Mouse (Mus musculus) kidney, embryonic 16.5 days (tissue): ENCODE measurements around the gene Ugt1a10. TPM values are rescaled to one million over a fixed set of nuclear protein-coding genes. Genes with fewer than 3 reads are reported as not detected.
A peak's percentile ranks its signal among the peaks of the same experiment; 100 is the strongest.
"Not testable (repeated sequence)": the region's sequence is repeated elsewhere in the genome, so short reads cannot be mapped to it uniquely, and the experiment has no call there.

Source experiments
- ATAC-seq: fragments of 200-750 bp; cut with Nextera tagmentation; 2 replicates; pipeline ENCODE4 v1.8.0; 2017; ENCODE audit warnings: moderate TSS enrichment; ENCODE audit not compliant: low FRiP score, low TSS enrichment
- H3K27ac ChIP-seq: fragments of 300-500 bp; sonication (generic); 2 replicates; pipeline ENCODE4 v1.5.1; 2014; ENCODE audit warnings: low read length
- H3K27me3 ChIP-seq: fragments of 300-500 bp; sonication (generic); 2 replicates; pipeline ENCODE4 v1.6.1; 2014; ENCODE audit warnings: low read length, control low read depth, mixed read lengths; ENCODE audit not compliant: insufficient read depth
- H3K36me3 ChIP-seq: fragments of 300-500 bp; sonication (generic); 2 replicates; pipeline ENCODE4 v1.6.1; 2014; ENCODE audit warnings: low read length, control low read depth, mixed read lengths; ENCODE audit not compliant: insufficient read depth
- H3K4me1 ChIP-seq: fragments of 300-500 bp; sonication (generic); 2 replicates; pipeline ENCODE4 v1.6.1; 2014; ENCODE audit warnings: low read length, control low read depth, mixed read lengths; ENCODE audit not compliant: insufficient read depth
- H3K4me2 ChIP-seq: fragments of 300-500 bp; sonication (generic); replicated peaks from 2 replicates; pipeline ENCODE4 v1.6.1; 2014; ENCODE audit warnings: low read depth, low read length
- H3K4me3 ChIP-seq: fragments of 300-500 bp; sonication (generic); 2 replicates; pipeline ENCODE4 v1.5.1; 2014; ENCODE audit warnings: mild to moderate bottlenecking, low read length
- H3K9ac ChIP-seq: fragments of 300-500 bp; sonication (generic); replicated peaks from 2 replicates; pipeline ENCODE4 v1.6.1; 2014; ENCODE audit warnings: low read length
- H3K9me3 ChIP-seq: fragments of 300-500 bp; sonication (generic); 2 replicates; pipeline ENCODE4 v1.6.1; 2016; ENCODE audit warnings: low read length, control low read depth
- WGBS: fragments of 180-500 bp; shearing (Covaris S2); extraction: QIAGEN DNeasy Blood & Tissue Kit; methylation state at CpG from one replicate; pipeline ENCODE4 v1.1.7; 2014; 5-methylcytosine and 5-hydroxymethylcytosine counted together
- polyA plus RNA-seq: library from polyadenylated mRNA; unstranded; fragments of >200 nt; fragmentation: Nextera tagmentation; extraction: Ambion mirVana; gene quantifications from 2 replicates; pipeline ENCODE4 v1.2.1, GENCODE M21; 2015

The Ugt1a10 gene
- polyA plus RNA-seq, 1 experiment from 2014 or later, result 28.9 TPM

GRCm38 (mm10) chr1:88134457-88135011, 79.3 kb downstream of the Ugt1a10 start, which contains the start of gene Ugt1a6a:
Ugt1a6a (plus strand) TSS chr1:88134809.
- H3K27ac ChIP-seq, result peak within 1 kb of the TSS; percentile 75
- not testable (repeated sequence) for H3K27me3 ChIP-seq, H3K4me3 ChIP-seq, H3K9ac ChIP-seq, H3K4me2 ChIP-seq, H3K9me3 ChIP-seq, H3K36me3 ChIP-seq
- peaks cover 13% of the 10 kb centered on the region for H3K4me1 ChIP-seq
- ATAC-seq, result 0 out of 2 replicates have a peak, but pooled peaks have one; percentile 56
- 35% methylated on average over 5 of the region's 5 CpGs for WGBS

GRCm38 (mm10) chr1:88135229-88135904, 80.2 kb downstream of the Ugt1a10 start:
- not testable (repeated sequence) for H3K27me3 ChIP-seq, ATAC-seq, H3K9ac ChIP-seq, H3K9me3 ChIP-seq, H3K27ac ChIP-seq, H3K4me2 ChIP-seq, H3K36me3 ChIP-seq, H3K4me3 ChIP-seq
- 86% methylated on average over 5 of the region's 6 CpGs for WGBS
- peaks cover 13% of the 10 kb centered on the region for H3K4me1 ChIP-seq

- H3K4me1 ChIP-seq, result peaks cover 13% of the 10 kb centered on the region
- no peak overlapping the region for H3K4me3 ChIP-seq
- no peak overlapping the region for H3K9ac ChIP-seq
- WGBS, result 45% methylated on average over 2 of the region's 2 CpGs
- H3K27me3 ChIP-seq, result no peaks in the 10 kb centered on the region
- no peaks in the 10 kb centered on the region for H3K9me3 ChIP-seq
- H3K4me2 ChIP-seq, result no peak overlapping the region
- no peak for ATAC-seq
- H3K36me3 ChIP-seq, result no peaks in the 10 kb centered on the region
- no peak overlapping the region for H3K27ac ChIP-seq
Measured at GRCm38 (mm10) chr1:88136646-88137045, 81.5 kb downstream of the Ugt1a10 start.

GRCm38 (mm10) chr1:88137264-88137663, 82.1 kb downstream of the Ugt1a10 start:
- Histone ChIP-seq H3K27me3 (no peaks in the 10 kb centered on the region), H3K4me1 (peaks cover 13% of the 10 kb centered on the region), H3K4me3 (no peak overlapping the region), H3K36me3 (no peaks in the 10 kb centered on the region), H3K4me2 (no peak overlapping the region), H3K9ac (no peak overlapping the region), H3K27ac (no peak overlapping the region), H3K9me3 (no peaks in the 10 kb centered on the region)
- no peak for ATAC-seq
- 84% methylated on average over 3 of the region's 3 CpGs for WGBS

GRCm38 (mm10) chr1:88138145-88138544, 83.0 kb downstream of the Ugt1a10 start:
- no peak overlapping the region for H3K27ac ChIP-seq
- no peaks in the 10 kb centered on the region for H3K36me3 ChIP-seq
- H3K4me1 ChIP-seq, result peaks cover 13% of the 10 kb centered on the region
- no peak overlapping the region for H3K4me2 ChIP-seq
- WGBS, result 87% methylated on average over 1 of the region's 1 CpGs
- H3K4me3 ChIP-seq, result no peak overlapping the region
- H3K27me3 ChIP-seq, result no peaks in the 10 kb centered on the region
- ATAC-seq, result no peak
- no peak overlapping the region for H3K9ac ChIP-seq
- H3K9me3 ChIP-seq, result no peaks in the 10 kb centered on the region

GRCm38 (mm10) chr1:88140492-88140891, 85.3 kb downstream of the Ugt1a10 start:
- H3K4me1 ChIP-seq, result not testable (repeated sequence)
- 42% methylated on average over 1 of the region's 1 CpGs for WGBS

GRCm38 (mm10) chr1:88143966-88144675, 88.9 kb downstream of the Ugt1a10 start:
- H3K9ac ChIP-seq, H3K36me3 ChIP-seq, H3K4me3 ChIP-seq, H3K9me3 ChIP-seq, H3K27me3 ChIP-seq, H3K4me1 ChIP-seq, H3K27ac ChIP-seq, H3K4me2 ChIP-seq: not testable (repeated sequence)
- 2% methylated on average over 4 of the region's 5 CpGs for WGBS
- ATAC-seq, result peak; percentile 63; the same call in 1 of the 2 replicates

More at GRCm38 (mm10) chr1:88140492-88140891, 85.3 kb downstream of the Ugt1a10 start:
- H3K9ac ChIP-seq, H3K9me3 ChIP-seq, H3K27me3 ChIP-seq, H3K4me2 ChIP-seq, H3K27ac ChIP-seq, H3K4me3 ChIP-seq, H3K36me3 ChIP-seq: not testable (repeated sequence)
- peak; percentile 83 for ATAC-seq

- WGBS, result 65% methylated on average over 2 of the region's 2 CpGs
- H3K4me1 ChIP-seq, H3K9me3 ChIP-seq, H3K4me3 ChIP-seq, H3K36me3 ChIP-seq, H3K4me2 ChIP-seq, H3K27ac ChIP-seq, H3K27me3 ChIP-seq, ATAC-seq, H3K9ac ChIP-seq: not testable (repeated sequence)
Measured at GRCm38 (mm10) chr1:88145278-88145677, 90.1 kb downstream of the Ugt1a10 start.

- not testable (repeated sequence) for H3K4me2 ChIP-seq, H3K4me1 ChIP-seq, H3K9me3 ChIP-seq, H3K36me3 ChIP-seq, H3K9ac ChIP-seq, H3K27me3 ChIP-seq, H3K4me3 ChIP-seq, H3K27ac ChIP-seq, ATAC-seq
- 82% methylated on average over 2 of the region's 2 CpGs for WGBS
Measured at GRCm38 (mm10) chr1:88150133-88150532, 94.9 kb downstream of the Ugt1a10 start.

GRCm38 (mm10) chr1:88158430-88158829, 103.2 kb downstream of the Ugt1a10 start:
- ATAC-seq, result no peak
- Histone ChIP-seq H3K9me3 (no peaks in the 10 kb centered on the region), H3K36me3 (no peaks in the 10 kb centered on the region), H3K27me3 (no peaks in the 10 kb centered on the region), H3K9ac (no peak overlapping the region), H3K27ac (no peak overlapping the region), H3K4me1 (no peaks in the 10 kb centered on the region), H3K4me3 (no peak overlapping the region), H3K4me2 (no peak overlapping the region)
- 72% methylated on average over 2 of the region's 2 CpGs for WGBS
